Comparison of ENCODE assay signal across 27 mouse cellular contexts in the genomic region with DNA sequence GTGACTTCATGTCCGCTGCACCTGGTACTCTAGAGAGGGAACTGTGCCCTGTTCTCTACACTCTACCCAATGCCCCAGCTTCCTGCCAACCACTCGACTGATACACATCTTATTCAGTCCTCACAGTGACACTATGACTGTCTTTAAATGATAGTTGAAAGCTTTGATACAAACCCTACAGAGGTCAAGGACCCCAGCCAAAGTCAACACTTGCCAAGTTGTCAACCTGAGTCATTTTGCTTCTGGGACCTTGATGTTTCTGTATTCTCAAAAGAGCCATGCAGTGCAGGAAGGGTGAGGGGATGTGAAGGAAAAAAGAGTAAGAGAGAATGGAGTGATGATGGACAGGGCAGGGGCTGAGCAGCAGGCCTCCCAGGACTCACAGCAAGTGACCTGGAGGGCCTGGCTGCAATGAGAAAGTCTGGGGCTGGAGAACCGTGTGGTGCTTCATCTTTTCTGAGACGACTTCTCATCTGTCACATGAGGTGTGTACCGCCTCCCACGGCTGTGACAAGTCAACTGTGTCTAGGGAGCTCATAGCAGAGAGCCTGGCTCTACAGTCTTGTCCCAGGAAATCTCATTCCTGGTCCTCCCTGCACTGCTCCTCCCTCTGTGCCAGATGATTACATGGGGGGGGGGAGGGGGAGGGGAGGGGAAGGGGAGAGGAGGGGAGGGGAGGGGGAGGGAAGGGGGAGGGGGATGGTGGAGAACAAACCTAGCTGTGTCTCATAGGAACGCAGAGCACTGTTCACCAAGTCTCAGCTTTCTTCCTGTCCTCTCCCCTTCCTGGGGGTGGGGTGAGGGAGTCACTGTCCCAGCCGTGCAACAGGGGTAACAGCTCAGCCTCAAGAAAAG. TPM values are rescaled to one million over a fixed set of nuclear protein-coding genes. Genes with fewer than 3 reads are reported as not detected.
DNase-seq lines count a peak whose midpoint lies in the region; ATAC-seq and TF ChIP-seq lines count a peak whose summit lies in the region.
"Had no signal": no experiment of that assay in that cellular context is flagged by ENCODE, and none has a peak within 500 bp of the region (broad histone marks: within the 10 kb centered on the region; RNA-seq: fewer than 3 reads in every experiment).

No protein-coding gene starts in this region.

- H3K36me3 ChIP-seq in kidney, embryonic 16.5 days (ENCODE audit: insufficient read depth, low read length): no peaks in the 10 kb centered on the region
- H3K36me3 ChIP-seq: heart, embryonic 13.5 days; hindbrain, embryonic 12.5 days; limb, embryonic 12.5 days had no signal

- H3K9ac ChIP-seq in kidney, embryonic 16.5 days (replicated peaks; ENCODE audit: low read length): no peak overlapping the region
- H3K9ac ChIP-seq: forebrain, postnatal 0 days; heart, embryonic 13.5 days; hindbrain, embryonic 12.5 days; limb, embryonic 12.5 days; liver, postnatal 0 days had no signal

- peaks cover 12% of the 10 kb centered on the region; the same call in 1 of the 2 replicates for H3K4me1 ChIP-seq in kidney, embryonic 16.5 days (ENCODE audit: insufficient read depth, low read length)
- peaks cover 16% of the 10 kb centered on the region for H3K4me1 ChIP-seq in cortical plate, adult 2 months (ENCODE audit: control insufficient read depth, insufficient read depth, low read length)
- H3K4me1 ChIP-seq in lung, adult 2 months (ENCODE audit: control insufficient read depth, insufficient read depth, low read length): no peaks in the 10 kb centered on the region

- no peak overlapping the region for H3K4me2 ChIP-seq in kidney, embryonic 16.5 days (replicated peaks; ENCODE audit: low read depth, low read length)
- H3K4me2 ChIP-seq: heart, embryonic 13.5 days; hindbrain, embryonic 12.5 days; limb, embryonic 12.5 days; liver, embryonic 11.5 days; midbrain, embryonic 11.5 days had no signal

- no peak overlapping the region for H3K4me3 ChIP-seq in kidney, embryonic 16.5 days (ENCODE audit: low read length)
- no peak overlapping the region for H3K4me3 ChIP-seq in cortical plate, adult 2 months (ENCODE audit: insufficient read depth, low read length)
- H3K4me3 ChIP-seq in lung, adult 2 months (replicated peaks; ENCODE audit: extremely low read depth, low read depth, low read length): no peak overlapping the region
- H3K4me3 ChIP-seq: heart, embryonic 13.5 days; hindbrain, embryonic 12.5 days; limb, embryonic 12.5 days had no signal

- no peaks in the 10 kb centered on the region for H3K9me3 ChIP-seq in kidney, embryonic 16.5 days (ENCODE audit: low read length)
- H3K9me3 ChIP-seq: heart, embryonic 13.5 days; hindbrain, embryonic 12.5 days; limb, embryonic 12.5 days had no signal

- DNase-seq in adrenal gland, adult 2 months: peak; percentile 70
- no peak for DNase-seq in adrenal gland, postnatal 4 days (ENCODE audit: low spot score in 2 of 2)
- DNase-seq in kidney, postnatal 14 days: no peak
- peak; percentile 36 for DNase-seq in adrenal gland, adult 8-10 months
- no peak for DNase-seq in lung, adult 2 months
- DNase-seq: cerebellum, adult 9-10 months; forebrain, postnatal 0 days; gastrocnemius, postnatal 14 days; kidney, adult 11 months; liver, postnatal 0 days; thymus, postnatal 25 days had no signal

- TF ChIP-seq CTCF in cortical plate, adult 2 months (IDR thresholded peaks at IDR 0.05; ENCODE audit: extremely low read depth, insufficient read depth, low read length): no peak
- no peak for TF ChIP-seq CTCF in lung, adult 2 months (IDR thresholded peaks at IDR 0.05; ENCODE audit: insufficient read depth, low read length)

- WGBS in kidney, embryonic 16.5 days: 35% methylated on average over 8 of the region's 8 CpGs
- whole genome bisulfite sequencing in lung, adult 2 months: 42% methylated on average over 8 of the region's 8 CpGs

- peak; percentile 65 for ATAC-seq in kidney, embryonic 16.5 days (ENCODE audit: low FRiP score, low TSS enrichment)
- ATAC-seq: forebrain, postnatal 0 days; liver, postnatal 0 days had no signal

- no peaks in the 10 kb centered on the region for H3K27me3 ChIP-seq in kidney, embryonic 16.5 days (ENCODE audit: insufficient read depth, low read length)
- H3K27me3 ChIP-seq: hindbrain, embryonic 12.5 days; limb, embryonic 12.5 days had no signal

- no peak for TF ChIP-seq POLR2A in cortical plate, adult 2 months (IDR thresholded peaks at IDR 0.05; ENCODE audit: extremely low read depth, insufficient read depth, low read length)
- TF ChIP-seq POLR2A in lung, adult 2 months (IDR thresholded peaks at IDR 0.05; ENCODE audit: borderline replicate concordance, extremely low read depth, low read depth, low read length): no peak

- no peak overlapping the region for H3K27ac ChIP-seq in kidney, embryonic 16.5 days (ENCODE audit: low read length)
- H3K27ac ChIP-seq in cortical plate, adult 2 months (ENCODE audit: insufficient read depth, low read length): peak overlapping the region; percentile 38
- H3K27ac ChIP-seq: heart, embryonic 13.5 days; hindbrain, embryonic 12.5 days; limb, embryonic 12.5 days had no signal

RNA-seq across cellular contexts. Expression of a gene that starts 49.0 kb away (rescaled TPM):
- total RNA-seq in adrenal gland, adult 2 months (2021): not detected
- not detected in 2 replicates for polyA plus RNA-seq in adrenal gland, adult 2 months (2012; rRNA removed)
- not detected for total RNA-seq in adrenal gland, postnatal 4 days (2021)
- 0.14 and 0.22 TPM in 2 replicates for polyA plus RNA-seq in kidney, embryonic 16.5 days (2015; fragmentation: Nextera tagmentation; extraction: Ambion mirVana)
- total RNA-seq in adrenal gland, adult 8-10 months (2022): under 1 TPM in 1 of 4 experiments, not detected in 3; 0.31 TPM
- 0.26 and 0.54 TPM in 2 replicates for polyA plus RNA-seq in cortical plate, adult 2 months (2012; rRNA removed)
- polyA plus RNA-seq in lung, adult 2 months (2012; rRNA removed): 0.79 and 1.2 TPM in 2 replicates
- total RNA-seq: common myeloid progenitor, adult 5-6 weeks; gastrocnemius, postnatal 14 days; heart, adult 18-20 months; heart, postnatal 14 days; neutrophil, adult 5-6 weeks had no signal
- polyA plus RNA-seq: embryonic facial prominence, embryonic 11.5 days; forebrain, embryonic 11.5 days; hindbrain, embryonic 12.5 days; large intestine, adult 2 months; limb, embryonic 12.5 days; liver, embryonic 11.5 days; liver, postnatal 0 days; midbrain, embryonic 11.5 days; small intestine, adult 2 months; testis, adult 2 months had no signal

Comparison
In these comparisons a context has a peak if more than half of its experiments do, and no peak if none do; other contexts are left out.
1. DNase-seq: peak in adrenal gland, adult 2 months (single experiment) and adrenal gland, adult 8-10 months (single experiment); none in adrenal gland, postnatal 4 days (0 of 2), kidney, postnatal 14 days (single experiment) and lung, adult 2 months (single experiment).